Mouse (Mus musculus) thymus, postnatal 25 days (tissue): ENCODE results near the gene Oprd1.

Experiments used
- DNase-seq: peaks from one replicate; pipeline ENCODE4 v3.0.0; 2022

The Oprd1 gene

GRCm38 (mm10) chr4:132078296-132078714 lies 66.0 kb downstream of the Oprd1 start:
- DNase-seq, result no peak

- no peak for DNase-seq
Measured at GRCm38 (mm10) chr4:132077445-132077844, 66.8 kb downstream of the Oprd1 start.

GRCm38 (mm10) chr4:132076480-132077405 lies 67.5 kb downstream of the Oprd1 start:
- peak; percentile 26 for DNase-seq

- no peak for DNase-seq
Measured at GRCm38 (mm10) chr4:132075796-132076195, 68.5 kb downstream of the Oprd1 start.

- DNase-seq, result peak; percentile 100
Measured at GRCm38 (mm10) chr4:132074933-132075769, 69.1 kb downstream of the Oprd1 start, which contains the start of gene Epb41. TSS of gene Epb41 (minus strand) at chr4:132075321.

- DNase-seq, result peak; percentile 54
Measured at GRCm38 (mm10) chr4:132074077-132074932, 70.0 kb downstream of the Oprd1 start, which contains the start of gene Gm10300. TSS of gene Gm10300 (plus strand) at chr4:132074697.

GRCm38 (mm10) chr4:132072946-132073345 lies 71.3 kb downstream of the Oprd1 start:
- no peak for DNase-seq

GRCm38 (mm10) chr4:132072156-132072555 lies 72.1 kb downstream of the Oprd1 start:
- no peak for DNase-seq

- no peak for DNase-seq
Measured at GRCm38 (mm10) chr4:132071674-132072073, 72.6 kb downstream of the Oprd1 start.

- no peak for DNase-seq
Measured at GRCm38 (mm10) chr4:132067938-132068235, 76.4 kb downstream of the Oprd1 start.

GRCm38 (mm10) chr4:132067112-132067937 lies 77.0 kb downstream of the Oprd1 start:
- DNase-seq, result no peak

- DNase-seq, result no peak
Measured at GRCm38 (mm10) chr4:132066101-132066773, 78.0 kb downstream of the Oprd1 start.

- DNase-seq, result no peak
Measured at GRCm38 (mm10) chr4:132065578-132065977, 78.7 kb downstream of the Oprd1 start.

- no peak for DNase-seq
Measured at GRCm38 (mm10) chr4:132064550-132064949, 79.7 kb downstream of the Oprd1 start.

- no peak for DNase-seq
Measured at GRCm38 (mm10) chr4:132062934-132063884, 81.1 kb downstream of the Oprd1 start.

GRCm38 (mm10) chr4:132062289-132062688 lies 82.0 kb downstream of the Oprd1 start:
- DNase-seq, result no peak
